ENCODE assay signal across 8 mouse cellular contexts in genomic region chr3:101506970-101507702, GRCm38 (mm10).
DNase-seq lines count a peak whose midpoint lies in the region; ATAC-seq and TF ChIP-seq lines count a peak whose summit lies in the region.

No protein-coding gene starts in this region.

- H3K36me3 ChIP-seq in midbrain, embryonic 11.5 days (ENCODE audit: control insufficient read depth, insufficient read depth, low read length), result no peaks in the 10 kb centered on the region
- H3K36me3 ChIP-seq in midbrain, embryonic 16.5 days (ENCODE audit: control insufficient read depth, insufficient read depth, low read length), result no peaks in the 10 kb centered on the region
- H3K36me3 ChIP-seq in heart, postnatal 0 days (replicated peaks; ENCODE audit: control insufficient read depth, insufficient read depth, low read length), result no peaks in the 10 kb centered on the region
- no peaks in the 10 kb centered on the region for H3K36me3 ChIP-seq in liver, embryonic 11.5 days (ENCODE audit: control insufficient read depth, insufficient read depth, low read length)
- H3K36me3 ChIP-seq in testis, adult 2 months (ENCODE audit: control insufficient read depth, insufficient read depth, low read length), result no peaks in the 10 kb centered on the region

- H3K4me2 ChIP-seq in midbrain, embryonic 11.5 days, result no peak overlapping the region
- H3K4me2 ChIP-seq in midbrain, embryonic 16.5 days (ENCODE audit: low read length), result no peak overlapping the region
- H3K4me2 ChIP-seq in heart, postnatal 0 days (ENCODE audit: low read depth, low read length), result peak overlapping the region; percentile 10
- H3K4me2 ChIP-seq in liver, embryonic 11.5 days, result no peak overlapping the region

- H3K27ac ChIP-seq in midbrain, embryonic 11.5 days (ENCODE audit: low read depth, low read length), result no peak overlapping the region
- no peak overlapping the region for H3K27ac ChIP-seq in midbrain, embryonic 16.5 days (ENCODE audit: low read length)
- peak overlapping the region; percentile 90 for H3K27ac ChIP-seq in heart, postnatal 0 days (ENCODE audit: low read depth)
- H3K27ac ChIP-seq in liver, embryonic 11.5 days (ENCODE audit: low read depth, low read length), result no peak overlapping the region
- H3K27ac ChIP-seq in testis, adult 2 months (ENCODE audit: control insufficient read depth, insufficient read depth, low read depth, low read length), result peak overlapping the region; percentile 50; the same call in 1 of the 2 replicates
- H3K27ac ChIP-seq in left cerebral cortex, adult 2 months, result no peak overlapping the region

- DNase-seq in midbrain, embryonic 11.5 days (ENCODE audit: low spot score, missing footprints), result no peak
- peak; percentile 88 for DNase-seq in heart, postnatal 0 days (ENCODE audit: low spot score)
- DNase-seq in liver, embryonic 11.5 days (ENCODE audit: low spot score), result no peak
- no peak for DNase-seq in left cerebral cortex, postnatal 4 days
- DNase-seq in left cerebral cortex, adult 2 months (ENCODE audit: extremely low spot score in 1 of 2, low spot score in 2 of 2), result no peak
- DNase-seq in left cerebral cortex, adult 11 months (ENCODE audit: low spot score), result no peak

- no peak overlapping the region for H3K4me3 ChIP-seq in midbrain, embryonic 11.5 days (ENCODE audit: low read depth, low read length)
- H3K4me3 ChIP-seq in midbrain, embryonic 16.5 days (ENCODE audit: low read depth, low read length), result no peak overlapping the region
- no peak overlapping the region for H3K4me3 ChIP-seq in heart, postnatal 0 days (ENCODE audit: low read depth, low read length)
- no peak overlapping the region for H3K4me3 ChIP-seq in liver, embryonic 11.5 days (ENCODE audit: low read depth, low read length)
- H3K4me3 ChIP-seq in testis, adult 2 months (ENCODE audit: control insufficient read depth, low read depth, low read length), result no peak overlapping the region
- no peak overlapping the region for H3K4me3 ChIP-seq in left cerebral cortex, adult 2 months

- TF ChIP-seq EP300 in heart, postnatal 0 days (IDR thresholded peaks at IDR 0.05; ENCODE audit: low read depth), result peak; percentile 87

- no peak for TF ChIP-seq CTCF in heart, postnatal 0 days (IDR thresholded peaks at IDR 0.05; ENCODE audit: low read depth)
- no peak for TF ChIP-seq CTCF in testis, adult 2 months (IDR thresholded peaks at IDR 0.05; ENCODE audit: control insufficient read depth, insufficient read depth, insufficient replicate concordance, low read depth, low read length)
- no peak for TF ChIP-seq CTCF in left cerebral cortex, adult 2 months (IDR thresholded peaks at IDR 0.05)

- TF ChIP-seq POLR2A in testis, adult 2 months (IDR thresholded peaks at IDR 0.05; ENCODE audit: control insufficient read depth, low read depth, low read length), result peak; percentile 59

- H3K9me3 ChIP-seq in midbrain, embryonic 11.5 days (ENCODE audit: control insufficient read depth, low read length), result peaks cover 6% of the 10 kb centered on the region; the same call in 1 of the 2 replicates
- 0 out of 2 replicates have a peak, but pooled peaks cover 3% of the 10 kb centered on the region for H3K9me3 ChIP-seq in midbrain, embryonic 16.5 days (replicated peaks; ENCODE audit: control insufficient read depth, low read length, poor library complexity, severe bottlenecking)
- no peaks in the 10 kb centered on the region for H3K9me3 ChIP-seq in heart, postnatal 0 days (replicated peaks; ENCODE audit: control insufficient read depth, low read length)
- no peaks in the 10 kb centered on the region for H3K9me3 ChIP-seq in liver, embryonic 11.5 days (ENCODE audit: control insufficient read depth, low read length)

- 0 out of 2 replicates have a peak, but pooled peaks have one; percentile 13 for ATAC-seq in midbrain, embryonic 11.5 days (ENCODE audit: low FRiP score)
- no peak for ATAC-seq in midbrain, embryonic 16.5 days
- peak; percentile 84 for ATAC-seq in heart, postnatal 0 days (ENCODE audit: insufficient read depth, low read depth)
- ATAC-seq in liver, embryonic 11.5 days (replicated peaks; ENCODE audit: low FRiP score), result peak; percentile 39

- H3K9ac ChIP-seq in midbrain, embryonic 11.5 days (ENCODE audit: low read length), result no peak overlapping the region
- no peak overlapping the region for H3K9ac ChIP-seq in midbrain, embryonic 16.5 days (ENCODE audit: low read depth, low read length)
- no peak overlapping the region for H3K9ac ChIP-seq in heart, postnatal 0 days (replicated peaks; ENCODE audit: low read depth, low read length)
- no peak overlapping the region for H3K9ac ChIP-seq in liver, embryonic 11.5 days (ENCODE audit: low read depth, low read length)

- intact Hi-C loops in left cerebral cortex, postnatal 4 days (cut with DNase I), result no loop called here
- intact Hi-C loops in left cerebral cortex, adult 2 months (cut with DNase I), result loop anchor here (1.0 to 5.0 kb wide), 4 partner anchors 60 to 305 kb away; partner anchors contain the start of gene Atp1a1

- no peaks in the 10 kb centered on the region for H3K27me3 ChIP-seq in midbrain, embryonic 11.5 days (ENCODE audit: control insufficient read depth, insufficient read depth, low read length)
- no peaks in the 10 kb centered on the region for H3K27me3 ChIP-seq in midbrain, embryonic 16.5 days (ENCODE audit: control insufficient read depth, insufficient read depth, low read depth, low read length)
- no peaks in the 10 kb centered on the region for H3K27me3 ChIP-seq in heart, postnatal 0 days (ENCODE audit: control insufficient read depth, insufficient read depth, low read length)
- H3K27me3 ChIP-seq in liver, embryonic 11.5 days (replicated peaks; ENCODE audit: control insufficient read depth, insufficient read depth, low read length), result no peaks in the 10 kb centered on the region
- no peaks in the 10 kb centered on the region for H3K27me3 ChIP-seq in testis, adult 2 months (ENCODE audit: control insufficient read depth, insufficient read depth, low read length)

- H3K4me1 ChIP-seq in midbrain, embryonic 11.5 days (ENCODE audit: control insufficient read depth, insufficient read depth, low read length), result peaks cover 3% of the 10 kb centered on the region
- H3K4me1 ChIP-seq in midbrain, embryonic 16.5 days (ENCODE audit: control insufficient read depth, insufficient read depth, low read length), result peaks cover 7% of the 10 kb centered on the region
- peaks cover 19% of the 10 kb centered on the region for H3K4me1 ChIP-seq in heart, postnatal 0 days (ENCODE audit: control insufficient read depth, insufficient read depth)
- no peaks in the 10 kb centered on the region; the same call in 1 of the 2 replicates for H3K4me1 ChIP-seq in liver, embryonic 11.5 days (replicated peaks; ENCODE audit: control insufficient read depth, insufficient read depth, low read length)
- H3K4me1 ChIP-seq in testis, adult 2 months (ENCODE audit: control insufficient read depth, insufficient read depth, low read length), result no peaks in the 10 kb centered on the region

- 79% methylated on average over 13 of the region's 14 CpGs for WGBS in midbrain, embryonic 11.5 days
- WGBS in midbrain, embryonic 16.5 days, result 73% methylated on average over 14 of the region's 14 CpGs
- 12% methylated on average over 14 of the region's 14 CpGs for WGBS in heart, postnatal 0 days
- 20% methylated on average over 14 of the region's 14 CpGs for WGBS in liver, embryonic 11.5 days

Comparison
In these comparisons a context has a peak if more than half of its experiments do, and no peak if none do; other contexts are left out.
1. H3K27ac ChIP-seq: peak in heart, postnatal 0 days (single experiment) and testis, adult 2 months (single experiment); none in midbrain, embryonic 11.5 days (single experiment), midbrain, embryonic 16.5 days (single experiment), liver, embryonic 11.5 days (single experiment) and left cerebral cortex, adult 2 months (single experiment).